Mouse (Mus musculus): Measurements from ENCODE around the gene Gab1. TPM values are rescaled to one million over a fixed set of nuclear protein-coding genes. Genes with fewer than 3 reads are reported as not detected.
"Not testable (repeated sequence)": the region's sequence is repeated elsewhere in the genome, so short reads cannot be mapped to it uniquely, and the experiment has no call there.

Gene Gab1
- polyA plus RNA-seq, 1 experiment from 2014 or later, result 7.3 TPM

- no peak for TF ChIP-seq EP300 (optimal IDR thresholded peaks at IDR 0.05)
- TF ChIP-seq CTCF (IDR thresholded peaks at IDR 0.05; ENCODE audit: low read depth), result peak; percentile 94
- ATAC-seq (ENCODE audit: low FRiP score, low TSS enrichment) (peak; percentile 68), DNase-seq (ENCODE audit: low spot score) (peak; percentile 86)
- no peaks in the 10 kb centered on the region for H3K36me3 ChIP-seq (ENCODE audit: control insufficient read depth, insufficient read depth, low read length)
- H3K9ac ChIP-seq (ENCODE audit: low read length), result no peak overlapping the region
- no peak overlapping the region for H3K27ac ChIP-seq (replicated peaks)
- no peaks in the 10 kb centered on the region for H3K27me3 ChIP-seq (ENCODE audit: control insufficient read depth, insufficient read depth, low read length)
- no peaks in the 10 kb centered on the region for H3K4me1 ChIP-seq (replicated peaks; ENCODE audit: control insufficient read depth, insufficient read depth)
- no peak overlapping the region for H3K4me3 ChIP-seq (ENCODE audit: low read depth, low read length)
- WGBS, result 25% methylated on average over 9 of the region's 9 CpGs
- no peaks in the 10 kb centered on the region for H3K9me3 ChIP-seq (ENCODE audit: control insufficient read depth, low read length)
- H3K4me2 ChIP-seq (replicated peaks; ENCODE audit: low read depth), result no peak overlapping the region
Observed at GRCm38 (mm10) chr8:80753017-80753715, 127.2 kb downstream of the Gab1 start.

GRCm38 (mm10) chr8:80752429-80752828 is 127.9 kb downstream of the Gab1 start:
- 56% methylated on average over 7 of the region's 7 CpGs for WGBS
- Histone ChIP-seq H3K9me3 (ENCODE audit: control insufficient read depth, low read length) (no peaks in the 10 kb centered on the region), H3K4me1 (replicated peaks; ENCODE audit: control insufficient read depth, insufficient read depth) (no peaks in the 10 kb centered on the region), H3K27ac (replicated peaks) (no peak overlapping the region), H3K4me3 (ENCODE audit: low read depth, low read length) (no peak overlapping the region), H3K27me3 (ENCODE audit: control insufficient read depth, insufficient read depth, low read length) (no peaks in the 10 kb centered on the region), H3K4me2 (replicated peaks; ENCODE audit: low read depth) (no peak overlapping the region), H3K9ac (ENCODE audit: low read length) (no peak overlapping the region), H3K36me3 (ENCODE audit: control insufficient read depth, insufficient read depth, low read length) (no peaks in the 10 kb centered on the region)
- TF ChIP-seq EP300 (optimal IDR thresholded peaks at IDR 0.05), result no peak
- TF ChIP-seq CTCF (IDR thresholded peaks at IDR 0.05; ENCODE audit: low read depth), result no peak
- DNase-seq (ENCODE audit: low spot score) (no peak), ATAC-seq (ENCODE audit: low FRiP score, low TSS enrichment) (no peak)

GRCm38 (mm10) chr8:80749091-80749490 is 131.2 kb downstream of the Gab1 start:
- H3K36me3 ChIP-seq (ENCODE audit: control insufficient read depth, insufficient read depth, low read length), result no peaks in the 10 kb centered on the region
- TF ChIP-seq CTCF (IDR thresholded peaks at IDR 0.05; ENCODE audit: low read depth), result no peak
- TF ChIP-seq EP300 (optimal IDR thresholded peaks at IDR 0.05), result no peak
- no peak overlapping the region for H3K9ac ChIP-seq (ENCODE audit: low read length)
- H3K4me2 ChIP-seq (replicated peaks; ENCODE audit: low read depth), result no peak overlapping the region
- DNase-seq (ENCODE audit: low spot score) (no peak), ATAC-seq (ENCODE audit: low FRiP score, low TSS enrichment) (no peak)
- no peaks in the 10 kb centered on the region for H3K4me1 ChIP-seq (replicated peaks; ENCODE audit: control insufficient read depth, insufficient read depth)
- H3K9me3 ChIP-seq (ENCODE audit: control insufficient read depth, low read length), result no peaks in the 10 kb centered on the region
- H3K4me3 ChIP-seq (ENCODE audit: low read depth, low read length), result no peak overlapping the region
- H3K27me3 ChIP-seq (ENCODE audit: control insufficient read depth, insufficient read depth, low read length), result no peaks in the 10 kb centered on the region
- WGBS, result 90% methylated on average over 4 of the region's 4 CpGs
- no peak overlapping the region for H3K27ac ChIP-seq (replicated peaks)

- 10% methylated on average over 14 of the region's 14 CpGs for WGBS
- TF ChIP-seq CTCF (IDR thresholded peaks at IDR 0.05; ENCODE audit: low read depth) (no peak), EP300 (optimal IDR thresholded peaks at IDR 0.05) (no peak)
- peak; percentile 50 for ATAC-seq (ENCODE audit: low FRiP score, low TSS enrichment)
- peak overlapping the region; percentile 53 for H3K4me2 ChIP-seq (replicated peaks; ENCODE audit: low read depth)
- H3K4me3 ChIP-seq (ENCODE audit: low read depth, low read length), result peak overlapping the region; percentile 49
- no peak for DNase-seq (ENCODE audit: low spot score)
- 0 out of 2 replicates have a peak, but pooled peaks cover 2% of the 10 kb centered on the region for H3K4me1 ChIP-seq (replicated peaks; ENCODE audit: control insufficient read depth, insufficient read depth)
- peak overlapping the region; percentile 90 for H3K27ac ChIP-seq (replicated peaks)
- no peaks in the 10 kb centered on the region for H3K36me3 ChIP-seq (ENCODE audit: control insufficient read depth, insufficient read depth, low read length)
- no peaks in the 10 kb centered on the region for H3K27me3 ChIP-seq (ENCODE audit: control insufficient read depth, insufficient read depth, low read length)
- H3K9me3 ChIP-seq (ENCODE audit: control insufficient read depth, low read length), result no peaks in the 10 kb centered on the region
- peak overlapping the region; percentile 58 for H3K9ac ChIP-seq (ENCODE audit: low read length)
Observed at GRCm38 (mm10) chr8:80739932-80740331, 140.4 kb downstream of the Gab1 start.

GRCm38 (mm10) chr8:80739155-80739924 is 141.0 kb downstream of the Gab1 start, which contains the start of gene Smarca5:
Smarca5 (minus strand) TSS chr8:80739497.
- TF ChIP-seq CTCF (IDR thresholded peaks at IDR 0.05; ENCODE audit: low read depth), result peak; percentile 46

More at GRCm38 (mm10) chr8:80739155-80739924, 141.0 kb downstream of the Gab1 start, which contains the start of gene Smarca5:
- peak; percentile 99 for ATAC-seq (ENCODE audit: low FRiP score, low TSS enrichment)
- not testable (repeated sequence) for H3K9me3 ChIP-seq (ENCODE audit: control insufficient read depth, low read length); H3K4me1 ChIP-seq (replicated peaks; ENCODE audit: control insufficient read depth, insufficient read depth); H3K27me3 ChIP-seq (ENCODE audit: control insufficient read depth, insufficient read depth, low read length); H3K36me3 ChIP-seq (ENCODE audit: control insufficient read depth, insufficient read depth, low read length)
- Histone ChIP-seq H3K27ac (replicated peaks) (peak within 1 kb of the TSS; percentile 97), H3K4me2 (replicated peaks; ENCODE audit: low read depth) (peak within 1 kb of the TSS; percentile 93), H3K4me3 (ENCODE audit: low read depth, low read length) (peak within 1 kb of the TSS; percentile 82), H3K9ac (ENCODE audit: low read length) (peak within 1 kb of the TSS; percentile 87)
- peak; percentile 92 for DNase-seq (ENCODE audit: low spot score)
- WGBS, result 1% methylated on average over 77 of the region's 91 CpGs
